Mouse (Mus musculus): ENCODE results near the gene Map2k5. TPM values are rescaled to one million over a fixed set of nuclear protein-coding genes. Genes with fewer than 3 reads are reported as not detected.

Gene Map2k5
- total and polyA plus RNA-seq, 2 experiments from 2014 or later, result 22.4 to 32.7 TPM

GRCm38 (mm10) chr9:63298656-63299055 lies 79.0 kb downstream of the Map2k5 start:
- H3K4me1 ChIP-seq (ENCODE audit: insufficient read depth, low read length), result no peaks in the 10 kb centered on the region
- H3K9me3 ChIP-seq (ENCODE audit: low read length), result peaks cover 4% of the 10 kb centered on the region
- H3K27me3 ChIP-seq (ENCODE audit: insufficient read depth, low read length), result no peaks in the 10 kb centered on the region
- no peak overlapping the region for H3K9ac ChIP-seq (replicated peaks; ENCODE audit: low read length, poor library complexity, severe bottlenecking)
- H3K27ac ChIP-seq (ENCODE audit: low read depth, low read length), result no peak overlapping the region
- TF ChIP-seq CTCF (IDR thresholded peaks at IDR 0.05), result no peak
- ATAC-seq (ENCODE audit: low FRiP score) (no peak), DNase-seq (ENCODE audit: low spot score) (no peak)
- H3K36me3 ChIP-seq (ENCODE audit: insufficient read depth, low read length), result no peaks in the 10 kb centered on the region
- 100% methylated on average over 3 of the region's 3 CpGs for WGBS
- H3K4me3 ChIP-seq (ENCODE audit: low read depth, low read length), result no peak overlapping the region
- H3K4me2 ChIP-seq (ENCODE audit: low read depth, low read length, poor library complexity, severe bottlenecking), result no peak overlapping the region

DNA sequence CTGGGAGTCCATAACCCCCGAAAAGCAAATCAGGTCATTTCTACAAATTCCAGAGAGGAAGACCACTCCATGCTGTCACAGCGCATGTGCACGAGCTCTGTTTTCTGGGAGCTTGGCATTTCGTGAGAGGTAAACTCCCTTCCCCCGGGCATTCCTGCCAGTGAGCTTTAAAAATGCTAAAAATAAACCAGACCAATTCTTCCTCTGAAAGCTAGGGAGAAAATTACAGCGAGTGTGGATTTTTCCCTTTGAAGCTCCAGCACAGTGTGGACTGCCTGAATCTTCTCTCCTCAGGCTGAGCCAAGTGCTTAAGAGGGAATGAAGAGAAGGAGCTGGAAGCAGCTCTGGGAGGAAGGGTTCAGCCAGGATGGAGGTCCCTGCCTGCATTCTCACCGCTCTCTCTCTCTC lies 82.1 kb downstream of the Map2k5 start:
- Histone ChIP-seq H3K27me3 (ENCODE audit: insufficient read depth, low read length) (no peaks in the 10 kb centered on the region), H3K4me2 (ENCODE audit: low read depth, low read length, poor library complexity, severe bottlenecking) (peak overlapping the region; percentile 35), H3K27ac (ENCODE audit: low read depth, low read length) (peak overlapping the region; percentile 73), H3K9ac (replicated peaks; ENCODE audit: low read length, poor library complexity, severe bottlenecking) (0 out of 2 replicates have a peak overlapping the region, but pooled peaks have one; percentile 14), H3K4me1 (ENCODE audit: insufficient read depth, low read length) (no peaks in the 10 kb centered on the region), H3K36me3 (ENCODE audit: insufficient read depth, low read length) (no peaks in the 10 kb centered on the region), H3K9me3 (ENCODE audit: low read length) (peaks cover 4% of the 10 kb centered on the region), H3K4me3 (ENCODE audit: low read depth, low read length) (no peak overlapping the region)
- 30% methylated on average over 7 of the region's 7 CpGs for WGBS
- DNase-seq (ENCODE audit: low spot score) (peak; percentile 56), ATAC-seq (ENCODE audit: low FRiP score) (peak; percentile 70)
- TF ChIP-seq CTCF (IDR thresholded peaks at IDR 0.05), result peak; percentile 35

GRCm38 (mm10) chr9:63294846-63295245 lies 82.9 kb downstream of the Map2k5 start:
- no peak overlapping the region for H3K9ac ChIP-seq (replicated peaks; ENCODE audit: low read length, poor library complexity, severe bottlenecking)
- H3K9me3 ChIP-seq (ENCODE audit: low read length), result no peaks in the 10 kb centered on the region
- H3K27ac ChIP-seq (ENCODE audit: low read depth, low read length), result no peak overlapping the region
- ATAC-seq (ENCODE audit: low FRiP score) (no peak), DNase-seq (ENCODE audit: low spot score) (no peak)
- H3K4me1 ChIP-seq (ENCODE audit: insufficient read depth, low read length), result no peaks in the 10 kb centered on the region
- H3K4me2 ChIP-seq (ENCODE audit: low read depth, low read length, poor library complexity, severe bottlenecking), result no peak overlapping the region
- H3K27me3 ChIP-seq (ENCODE audit: insufficient read depth, low read length), result no peaks in the 10 kb centered on the region
- WGBS, result 93% methylated on average over 6 of the region's 6 CpGs
- no peak for TF ChIP-seq CTCF (IDR thresholded peaks at IDR 0.05)
- no peaks in the 10 kb centered on the region for H3K36me3 ChIP-seq (ENCODE audit: insufficient read depth, low read length)
- H3K4me3 ChIP-seq (ENCODE audit: low read depth, low read length), result no peak overlapping the region

DNA sequence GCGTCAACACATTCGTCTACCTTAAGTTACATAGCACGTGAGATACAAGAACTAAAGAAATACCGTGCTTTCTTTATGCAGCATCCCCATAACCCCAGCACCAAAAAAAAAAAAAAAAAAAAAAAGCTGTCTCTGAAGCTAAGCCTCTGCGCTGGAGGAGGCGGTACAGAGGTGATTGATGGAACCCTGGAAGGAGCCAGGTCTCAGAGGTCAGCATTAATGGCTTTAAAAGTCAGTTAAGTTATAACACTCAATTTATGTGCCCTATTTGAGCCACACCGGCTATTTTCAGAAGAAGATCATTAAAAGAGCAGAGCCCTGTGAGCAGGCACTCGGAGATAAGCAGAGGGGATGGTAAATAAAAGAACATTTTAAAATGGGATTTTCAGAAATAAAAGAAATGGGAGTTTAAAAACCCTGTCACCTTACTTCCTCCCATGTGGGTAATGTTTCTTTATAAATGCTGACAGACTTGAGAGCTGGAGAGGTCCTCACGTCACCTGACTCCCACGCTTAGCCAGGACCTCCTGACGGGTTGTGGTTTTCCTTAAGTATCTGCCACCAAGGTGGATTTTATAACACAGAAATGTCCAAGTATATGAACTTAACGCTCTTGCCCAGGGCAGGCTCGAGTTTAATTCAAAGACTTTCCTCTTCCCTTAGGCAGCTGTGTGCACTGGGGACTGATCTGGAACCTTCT lies 83.8 kb downstream of the Map2k5 start:
- Histone ChIP-seq H3K9ac (replicated peaks; ENCODE audit: low read length, poor library complexity, severe bottlenecking) (no peak overlapping the region), H3K4me1 (ENCODE audit: insufficient read depth, low read length) (no peaks in the 10 kb centered on the region), H3K4me3 (ENCODE audit: low read depth, low read length) (no peak overlapping the region), H3K36me3 (ENCODE audit: insufficient read depth, low read length) (no peaks in the 10 kb centered on the region; the same call in 1 of the 2 replicates), H3K27me3 (ENCODE audit: insufficient read depth, low read length) (no peaks in the 10 kb centered on the region), H3K27ac (ENCODE audit: low read depth, low read length) (no peak overlapping the region), H3K9me3 (ENCODE audit: low read length) (no peaks in the 10 kb centered on the region), H3K4me2 (ENCODE audit: low read depth, low read length, poor library complexity, severe bottlenecking) (no peak overlapping the region)
- DNase-seq (ENCODE audit: low spot score), result no peak
- ATAC-seq (ENCODE audit: low FRiP score), result no peak
- no peak for TF ChIP-seq CTCF (IDR thresholded peaks at IDR 0.05)
- 52% methylated on average over 13 of the region's 13 CpGs for WGBS

DNA sequence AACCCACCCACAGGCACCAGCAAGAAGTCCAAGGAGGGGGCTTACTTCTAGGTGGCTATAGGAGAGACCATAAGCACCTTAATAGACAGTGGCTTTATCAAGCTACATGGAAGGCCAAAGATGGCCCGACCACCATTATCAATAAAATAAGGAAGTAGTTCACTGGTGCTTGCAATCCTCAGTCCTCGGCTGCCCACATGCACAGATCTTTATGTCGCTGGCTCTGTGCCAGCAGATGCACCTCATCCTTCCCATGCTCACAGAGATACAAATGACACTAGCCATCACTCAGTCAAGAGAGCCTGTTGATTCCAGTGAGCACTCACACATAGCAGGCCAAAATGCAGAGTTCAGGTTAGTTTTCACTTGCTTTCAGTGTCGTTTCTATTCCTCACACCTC lies 89.0 kb downstream of the Map2k5 start:
- H3K36me3 ChIP-seq (ENCODE audit: insufficient read depth, low read length), result no peaks in the 10 kb centered on the region; the same call in 1 of the 2 replicates
- no peaks in the 10 kb centered on the region for H3K27me3 ChIP-seq (ENCODE audit: insufficient read depth, low read length)
- H3K4me2 ChIP-seq (ENCODE audit: low read depth, low read length, poor library complexity, severe bottlenecking), result no peak overlapping the region
- peaks cover 3% of the 10 kb centered on the region; the same call in 1 of the 2 replicates for H3K4me1 ChIP-seq (ENCODE audit: insufficient read depth, low read length)
- WGBS, result 94% methylated on average over 4 of the region's 4 CpGs
- TF ChIP-seq CTCF (IDR thresholded peaks at IDR 0.05), result no peak
- H3K4me3 ChIP-seq (ENCODE audit: low read depth, low read length), result no peak overlapping the region
- no peak for ATAC-seq (ENCODE audit: low FRiP score)
- no peak overlapping the region for H3K27ac ChIP-seq (ENCODE audit: low read depth, low read length)
- DNase-seq (ENCODE audit: low spot score), result no peak
- H3K9ac ChIP-seq (replicated peaks; ENCODE audit: low read length, poor library complexity, severe bottlenecking), result no peak overlapping the region
- H3K9me3 ChIP-seq (ENCODE audit: low read length), result no peaks in the 10 kb centered on the region

DNA sequence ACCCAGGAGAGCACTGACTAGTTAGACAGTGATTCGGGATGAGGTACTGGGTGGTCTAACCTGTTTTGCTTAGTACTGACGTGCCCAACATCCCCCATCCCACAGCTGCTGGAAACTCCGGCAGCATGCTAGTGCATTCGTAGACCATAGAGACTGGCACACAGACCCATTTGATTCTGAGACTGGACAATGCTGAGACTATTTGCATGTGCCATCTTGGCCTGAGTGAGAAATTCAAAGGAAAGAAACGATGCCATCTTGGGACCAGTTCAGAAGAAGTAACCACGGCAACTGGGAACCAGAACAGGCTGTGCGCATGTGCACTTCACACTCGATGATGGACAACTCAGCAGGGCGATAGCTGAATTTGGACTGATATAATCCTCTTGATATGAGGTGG lies 93.3 kb downstream of the Map2k5 start:
- Histone ChIP-seq H3K9me3 (ENCODE audit: low read length) (no peaks in the 10 kb centered on the region), H3K27ac (ENCODE audit: low read depth, low read length) (peak overlapping the region; percentile 6; the same call in 1 of the 2 replicates), H3K4me3 (ENCODE audit: low read depth, low read length) (no peak overlapping the region), H3K36me3 (ENCODE audit: insufficient read depth, low read length) (no peaks in the 10 kb centered on the region; the same call in 1 of the 2 replicates), H3K4me2 (ENCODE audit: low read depth, low read length, poor library complexity, severe bottlenecking) (no peak overlapping the region), H3K27me3 (ENCODE audit: insufficient read depth, low read length) (no peaks in the 10 kb centered on the region), H3K9ac (replicated peaks; ENCODE audit: low read length, poor library complexity, severe bottlenecking) (no peak overlapping the region), H3K4me1 (ENCODE audit: insufficient read depth, low read length) (peaks cover 3% of the 10 kb centered on the region; the same call in 1 of the 2 replicates)
- ATAC-seq (ENCODE audit: low FRiP score) (0 out of 2 replicates have a peak, but pooled peaks have one; percentile 5), DNase-seq (ENCODE audit: low spot score) (peak; percentile 69)
- WGBS, result 61% methylated on average over 9 of the region's 9 CpGs
- TF ChIP-seq CTCF (IDR thresholded peaks at IDR 0.05), result no peak
